Mouse (Mus musculus): ENCODE results near the gene Srr.
A peak's percentile ranks its signal among the peaks of the same experiment; 100 is the strongest.

Srr gene

DNA sequence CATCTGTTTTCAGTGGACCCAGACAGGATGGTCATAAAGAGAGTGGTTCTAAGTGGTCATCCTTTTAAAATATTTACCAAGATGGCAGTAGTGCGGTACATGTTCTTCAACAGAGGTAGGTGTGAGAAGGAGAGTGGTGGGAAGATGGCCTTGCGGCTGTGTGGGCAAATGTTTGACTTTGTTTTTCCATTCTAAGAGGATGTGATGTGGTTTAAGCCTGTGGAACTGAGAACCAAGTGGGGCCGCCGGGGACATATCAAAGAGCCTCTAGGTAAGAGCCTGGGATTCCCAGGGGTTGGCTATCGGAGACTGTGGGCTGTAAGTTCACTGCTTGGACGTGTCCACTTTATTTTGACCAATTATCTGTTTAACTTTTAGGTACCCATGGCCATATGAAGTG is 17.9 kb downstream of the Srr start:
- no peak for DNase-seq (ENCODE audit: low spot score in 2 of 2)

DNA sequence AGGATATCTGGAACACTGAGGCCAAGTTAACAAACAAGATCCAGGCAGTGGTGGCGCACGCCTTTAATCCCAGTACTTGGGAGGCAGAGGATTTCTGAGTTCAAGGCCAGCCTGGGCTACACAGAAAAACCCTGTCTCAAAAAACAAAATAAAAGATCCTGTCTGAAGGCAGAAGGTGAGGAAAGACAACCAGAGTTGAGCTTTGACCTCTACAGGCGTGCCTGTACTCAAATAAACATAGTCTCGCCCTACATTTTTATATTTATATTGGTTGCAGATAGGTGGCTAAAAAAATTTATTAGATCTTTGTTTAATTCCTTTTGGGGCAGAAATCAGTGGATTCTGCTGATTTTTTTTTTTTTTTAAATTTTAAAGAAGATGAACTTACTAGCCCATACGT is 23.3 kb downstream of the Srr start:
- no peak for DNase-seq (ENCODE audit: low spot score in 2 of 2)

DNA sequence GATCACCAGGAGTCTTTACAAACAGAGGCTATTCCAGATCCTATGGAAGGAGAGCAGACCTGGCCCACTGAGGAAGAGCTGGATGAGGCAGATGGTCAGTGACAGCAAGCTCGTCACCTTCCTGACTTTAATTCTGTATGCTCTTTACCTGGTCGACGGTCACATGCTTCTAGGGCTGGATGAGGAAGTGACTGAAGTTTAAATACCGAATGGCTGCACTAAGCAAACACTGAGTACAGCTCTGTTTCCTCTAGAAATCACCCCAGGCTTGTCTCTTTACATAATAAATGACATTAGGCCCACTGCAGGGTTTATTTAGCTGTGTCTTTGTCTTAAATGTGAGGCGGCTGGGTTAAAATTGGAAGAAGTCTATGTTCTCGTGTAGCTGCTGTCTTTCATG is 24.2 kb downstream of the Srr start:
- DNase-seq (ENCODE audit: low spot score in 2 of 2): no peak

DNA sequence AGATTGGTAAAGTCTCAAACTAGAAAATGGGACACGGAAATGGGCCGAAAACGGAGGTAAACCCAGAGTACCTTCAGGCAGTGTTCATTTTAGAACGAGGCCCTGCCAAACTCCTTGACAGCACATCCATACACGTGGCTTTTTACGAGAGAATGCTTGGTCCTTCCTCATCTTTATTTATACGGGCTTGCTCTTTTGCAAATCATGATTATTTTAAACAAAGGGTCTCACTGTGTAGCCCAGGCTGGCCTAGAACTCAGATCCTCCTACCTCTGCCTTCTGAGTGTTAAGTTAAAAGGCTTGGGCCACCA is 27.3 kb downstream of the Srr start:
- DNase-seq (ENCODE audit: low spot score in 2 of 2): no peak

DNA sequence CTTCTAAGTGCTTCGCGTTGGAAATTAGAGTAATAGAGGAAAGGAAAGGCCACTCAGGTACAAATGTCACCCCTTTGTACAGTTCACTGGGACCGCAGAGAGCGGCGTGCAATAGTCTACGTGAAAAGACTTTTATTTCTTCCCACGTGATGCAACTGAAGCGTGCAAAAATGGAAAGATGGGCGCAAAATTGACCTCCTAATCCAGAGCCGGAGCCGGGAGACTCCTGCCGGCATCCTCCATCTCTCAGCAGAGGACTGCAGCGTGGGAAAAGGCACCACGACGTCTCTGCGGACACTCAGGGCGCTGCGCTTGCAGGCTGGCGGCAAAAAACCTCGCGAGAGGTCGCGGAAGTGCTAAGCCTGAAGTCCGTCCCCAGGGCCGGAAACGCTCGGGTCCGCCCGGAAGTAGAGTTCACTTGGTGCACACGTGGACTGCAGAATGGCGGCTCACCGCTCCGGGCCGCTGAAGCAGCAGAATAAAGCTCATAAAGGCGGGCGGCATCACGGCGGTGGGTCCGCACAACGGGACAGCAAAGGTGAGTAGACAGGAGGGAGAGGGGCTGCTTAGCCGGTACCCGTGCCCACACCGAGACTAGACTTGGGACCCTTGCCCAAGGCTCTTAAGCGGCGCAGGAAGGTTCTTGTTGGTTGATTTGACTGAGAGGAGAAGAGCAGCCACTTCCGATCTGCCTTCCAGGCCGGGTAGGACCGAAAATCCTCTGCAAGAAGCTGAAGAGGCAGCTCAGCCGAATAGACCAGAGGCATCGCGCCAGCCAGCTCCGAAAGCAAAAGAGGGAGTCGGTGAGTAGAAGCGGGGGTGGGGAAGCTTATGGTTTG is 27.9 kb downstream of the Srr start, which contains the start of gene Tsr1:
Tsr1 (plus strand) TSS at position 394 of the 839 bp plus-strand sequence.
- DNase-seq (ENCODE audit: low spot score in 2 of 2): peak; percentile 84 to 88

DNA sequence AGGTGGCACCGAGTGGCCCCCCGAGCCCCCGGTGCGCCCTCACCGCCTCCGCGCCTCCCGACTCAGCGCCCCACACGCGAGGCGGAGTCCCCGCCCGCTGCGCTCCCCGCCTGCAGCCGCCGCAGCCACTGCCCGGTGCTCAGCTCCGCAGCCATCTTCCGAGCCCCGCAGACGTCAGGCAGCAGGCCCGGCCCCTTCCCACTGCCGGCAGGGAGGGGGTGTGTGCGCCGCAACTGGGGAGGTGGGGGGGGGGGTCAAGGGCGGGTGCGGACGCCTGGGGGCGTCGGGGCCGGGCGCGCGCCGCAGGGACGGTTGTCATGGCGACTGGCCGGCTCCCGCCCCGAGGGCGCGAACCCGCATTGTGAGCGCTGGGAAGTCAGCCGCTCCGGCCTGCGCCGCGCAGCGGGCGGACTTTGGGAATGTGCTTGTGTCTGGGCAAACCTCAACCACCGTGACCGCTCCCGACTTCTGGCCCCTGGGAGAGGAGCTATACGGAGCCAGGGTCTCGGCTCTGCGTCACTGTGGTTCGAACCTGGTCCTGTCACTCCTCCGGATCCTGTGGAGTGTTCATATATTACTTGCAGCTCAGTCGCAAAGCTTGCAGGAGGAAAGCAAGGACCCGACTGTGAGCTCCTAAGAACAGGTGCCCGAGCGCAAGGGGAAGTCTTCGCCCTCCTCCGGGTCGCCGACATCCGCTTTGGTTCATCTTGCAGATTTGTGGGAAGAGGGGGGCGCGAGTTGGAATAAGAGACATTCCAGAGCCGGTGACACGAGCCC is 28.7 kb downstream of the Srr start, which contains the start of gene Sgsm2:
Sgsm2 (minus strand) TSS at position 160 of the 777 bp plus-strand sequence.
- peak; percentile 52 to 54 for DNase-seq (ENCODE audit: low spot score in 2 of 2)

DNA sequence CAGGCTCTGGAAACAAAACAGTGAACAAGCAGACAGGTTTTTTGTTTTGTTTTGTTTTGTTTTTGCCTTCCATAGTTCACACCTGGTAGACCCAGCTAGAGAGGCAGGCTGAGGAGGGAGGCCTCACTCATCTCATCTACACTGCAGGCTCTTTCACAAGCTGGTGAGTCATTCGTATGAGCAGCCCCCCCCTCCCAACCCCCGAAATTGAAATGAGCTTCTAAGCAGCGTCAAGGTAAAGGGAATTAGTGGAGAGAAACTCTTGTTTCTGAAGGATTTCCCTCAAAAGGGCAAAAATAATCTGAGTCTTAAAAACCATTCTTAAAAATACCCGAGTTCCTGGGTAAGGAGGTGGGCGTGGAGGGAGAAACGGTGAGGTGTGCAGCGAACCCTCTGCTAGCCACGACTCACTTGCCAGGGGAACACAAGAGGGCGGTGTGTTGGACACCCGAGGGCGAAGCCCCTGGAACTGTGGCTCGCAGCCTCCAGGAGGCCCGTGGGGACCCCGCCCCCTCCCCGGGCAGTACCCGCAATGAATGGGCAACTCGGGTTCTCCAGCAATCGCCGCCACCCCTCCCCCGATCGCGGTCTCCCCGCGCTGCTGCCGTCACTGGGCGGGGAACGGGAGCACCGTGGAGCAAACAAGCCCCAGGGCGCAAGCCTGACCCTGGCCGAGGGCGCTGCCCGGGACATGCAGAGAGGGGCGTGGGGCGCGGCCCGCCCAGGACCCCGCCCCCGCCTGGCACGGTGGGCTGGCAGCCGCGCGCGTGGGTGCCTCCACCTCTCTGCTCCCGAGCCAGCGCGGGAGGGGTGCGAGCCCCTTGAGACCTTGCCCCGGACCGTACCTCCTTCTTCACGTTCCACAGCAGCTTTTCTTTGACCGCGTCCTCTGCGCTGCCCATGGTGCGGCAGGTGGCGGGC is 29.5 kb downstream of the Srr start:
- DNase-seq (ENCODE audit: low spot score in 2 of 2): peak; percentile 51 to 59

DNA sequence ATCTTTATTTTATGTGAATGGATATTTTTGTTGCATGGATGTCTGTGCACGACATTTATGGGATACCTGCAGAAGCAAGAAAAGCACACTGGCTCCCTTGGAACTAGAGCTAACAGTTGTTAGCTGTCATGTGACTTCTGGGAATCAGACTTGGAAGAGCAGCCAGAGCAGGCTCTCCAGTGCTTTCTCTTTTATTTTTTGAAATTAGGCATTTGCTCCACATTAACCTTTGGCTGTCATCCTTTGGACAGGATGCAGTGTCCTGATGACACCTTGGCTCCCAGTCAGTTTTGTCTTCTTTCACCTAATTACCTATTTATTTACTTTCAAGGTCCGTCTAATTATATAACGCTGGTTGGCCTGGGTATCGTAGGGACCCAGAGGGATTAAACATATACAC is 31.1 kb downstream of the Srr start:
- DNase-seq (ENCODE audit: low spot score in 2 of 2): no peak

DNA sequence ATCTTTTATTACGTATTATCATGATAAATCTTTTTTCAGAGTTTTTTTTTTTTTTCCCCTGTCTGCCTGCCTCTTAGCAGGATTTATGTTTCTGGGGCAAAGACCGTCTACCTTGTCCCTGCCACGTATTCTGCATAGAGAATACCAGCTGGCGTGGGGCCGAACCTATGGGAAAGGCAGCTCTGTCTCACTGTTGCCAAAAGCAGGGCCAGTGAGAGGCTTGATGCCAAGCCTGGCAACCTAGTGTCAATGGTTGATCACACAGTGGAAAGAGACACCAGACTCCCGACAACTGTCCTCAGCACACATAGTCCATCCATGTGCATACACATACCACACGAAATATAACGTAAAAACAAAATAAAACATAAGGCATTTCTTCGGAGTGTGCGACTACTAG is 42.6 kb downstream of the Srr start:
- no peak for DNase-seq (ENCODE audit: low spot score in 2 of 2)

DNA sequence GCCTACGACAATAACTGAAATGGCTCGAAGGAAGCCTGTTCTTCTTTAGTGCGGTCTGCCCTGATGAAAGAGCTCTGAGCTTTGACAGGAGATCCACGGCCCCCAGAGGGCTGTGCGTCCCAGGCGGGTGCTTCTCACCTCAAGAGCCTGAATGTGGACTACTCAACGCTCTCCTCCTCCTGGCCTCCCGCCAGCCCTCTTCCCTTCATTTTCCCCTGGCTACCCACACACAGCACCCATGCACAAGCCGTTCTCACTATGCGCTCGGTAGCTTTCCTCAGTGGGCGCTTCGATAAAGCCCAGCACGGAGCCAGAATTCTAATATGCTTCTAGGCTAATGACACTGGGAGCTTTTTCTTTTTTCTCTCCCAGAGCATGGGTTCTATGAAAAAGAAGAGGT is 43.8 kb downstream of the Srr start:
- peak in 1 of 2 experiments; percentile 54 for DNase-seq (ENCODE audit: low spot score in 2 of 2)

DNA sequence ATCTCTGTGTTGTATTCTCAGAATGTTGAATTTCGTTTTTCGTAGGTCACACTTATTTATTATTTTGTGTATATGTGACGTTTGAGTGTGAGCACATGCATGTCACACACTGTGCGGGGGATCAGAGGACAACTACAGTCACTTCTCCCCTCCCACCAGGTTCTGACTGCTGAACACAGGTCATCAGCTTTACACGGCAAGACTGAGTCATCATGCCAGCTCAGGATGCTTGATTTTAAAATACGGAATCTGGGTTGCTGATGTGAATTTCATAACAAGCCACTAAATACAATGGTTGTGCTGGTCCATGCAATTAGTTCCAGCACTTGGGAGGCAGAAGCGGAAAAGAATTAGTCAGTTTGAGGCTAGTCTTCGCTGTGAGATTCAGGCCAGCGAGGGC is 44.7 kb downstream of the Srr start:
- DNase-seq (ENCODE audit: low spot score in 2 of 2): no peak

DNA sequence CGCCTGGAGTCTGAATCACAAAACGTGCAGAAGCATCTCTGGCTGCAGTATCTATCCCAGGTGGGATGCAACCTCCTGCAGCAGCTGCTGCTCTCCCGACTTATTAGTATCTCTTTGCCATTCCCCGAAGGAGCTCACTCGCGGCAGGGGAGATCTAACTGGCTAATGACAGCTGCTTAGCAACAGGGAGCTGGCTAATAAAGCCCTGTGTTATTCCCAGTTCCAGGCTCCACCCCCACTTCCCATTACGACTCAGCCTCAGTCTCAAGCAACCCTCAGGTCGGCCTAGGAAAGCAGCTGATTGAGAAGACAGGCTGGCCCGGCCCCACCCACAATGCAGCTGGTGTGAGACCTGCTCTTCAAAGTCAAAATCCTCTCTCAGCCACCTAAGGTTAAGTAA is 48.9 kb downstream of the Srr start:
- peak; percentile 42 to 54 for DNase-seq (ENCODE audit: low spot score in 2 of 2)

DNA sequence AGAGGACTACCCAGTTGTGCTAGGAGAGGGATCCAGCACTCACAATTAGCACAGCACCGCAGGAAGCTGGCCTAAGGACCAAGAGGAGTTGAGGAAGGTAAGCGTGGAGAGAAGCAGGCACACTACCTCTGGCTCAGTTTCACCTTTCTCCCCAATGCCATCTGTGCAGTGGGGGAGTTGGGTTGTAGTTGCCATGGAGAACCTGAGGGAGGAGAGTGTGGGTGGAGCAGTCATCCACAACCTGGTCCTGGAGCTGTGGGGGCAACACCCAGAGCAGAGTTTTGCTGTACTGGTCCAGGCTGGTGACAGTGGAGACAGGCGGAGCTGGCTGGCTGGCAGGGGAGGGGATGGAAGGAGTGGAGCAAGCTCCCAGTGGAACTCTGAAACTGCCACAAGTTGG is 51.1 kb downstream of the Srr start:
- DNase-seq (ENCODE audit: low spot score in 2 of 2): peak; percentile 46 to 66

DNA sequence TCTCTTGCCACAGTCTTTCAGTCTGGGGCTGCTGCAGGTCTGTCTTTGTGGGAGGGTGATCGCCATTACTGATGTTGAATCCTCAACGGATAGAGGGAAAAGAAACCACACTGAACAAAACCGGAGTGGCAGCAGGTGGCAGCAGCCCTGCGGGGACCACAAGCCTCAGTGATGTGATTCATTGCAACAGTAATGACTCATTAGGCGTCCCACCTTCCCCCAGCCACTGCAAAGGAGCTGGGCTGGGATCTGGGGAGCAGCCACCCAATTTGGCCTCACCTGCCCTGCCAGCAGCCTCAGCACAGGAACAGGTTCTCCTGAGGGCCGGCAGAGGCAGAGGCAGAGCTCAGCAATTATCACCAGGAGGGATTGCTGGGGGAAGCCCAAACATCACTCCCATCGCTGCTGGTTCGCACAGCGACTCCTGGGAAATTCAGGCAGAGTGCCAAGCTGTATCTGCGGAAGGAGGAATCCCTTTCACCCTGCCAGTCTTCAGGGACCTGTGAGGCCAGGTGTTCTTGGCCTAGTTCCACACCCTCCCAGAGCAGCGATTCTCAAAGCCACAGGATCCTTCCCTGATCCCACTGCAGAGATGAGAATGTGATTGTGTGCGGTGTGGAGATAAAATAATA is 54.6 kb downstream of the Srr start:
- peak; percentile 47 to 62 for DNase-seq (ENCODE audit: low spot score in 2 of 2)

DNA sequence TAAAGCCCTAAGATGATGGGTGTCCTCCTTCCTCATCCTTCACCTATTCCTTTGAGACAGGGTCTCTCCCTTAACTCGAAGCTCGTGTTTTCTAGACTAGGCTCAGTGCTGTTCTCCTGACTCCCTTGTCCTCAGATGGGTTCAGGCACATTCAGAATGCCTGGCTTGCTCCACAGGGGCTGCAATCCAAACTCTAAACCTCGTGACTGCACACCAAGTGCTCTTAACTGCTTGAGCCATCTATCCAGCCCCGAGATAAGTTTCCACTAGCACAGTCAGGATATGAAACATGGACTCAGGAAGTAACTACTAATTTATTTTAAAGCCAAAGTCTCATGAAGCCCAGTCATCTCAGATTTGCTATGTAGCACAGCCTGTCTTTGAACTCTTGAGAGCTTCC is 55.2 kb downstream of the Srr start:
- no peak for DNase-seq (ENCODE audit: low spot score in 2 of 2)

DNA sequence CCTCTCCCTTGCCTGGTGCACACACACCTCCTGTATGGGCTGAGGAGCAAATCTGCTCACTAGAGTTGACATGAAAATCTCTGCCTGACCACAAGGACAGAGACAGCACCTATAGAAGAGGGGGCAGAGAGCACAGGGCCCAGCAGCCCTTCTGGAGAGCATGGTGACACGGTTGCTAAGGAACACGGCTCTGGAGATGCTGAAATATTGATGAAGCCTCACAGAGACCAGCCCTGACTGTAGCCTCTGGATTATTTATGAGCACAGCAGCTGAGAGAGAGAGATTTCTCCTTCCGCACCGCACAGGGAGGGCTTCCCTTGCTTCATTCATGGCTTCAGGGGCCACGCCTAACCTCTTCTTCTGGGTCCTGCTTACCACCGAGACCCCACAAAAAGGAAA is 56.1 kb downstream of the Srr start:
- no peak for DNase-seq (ENCODE audit: low spot score in 2 of 2)

DNA sequence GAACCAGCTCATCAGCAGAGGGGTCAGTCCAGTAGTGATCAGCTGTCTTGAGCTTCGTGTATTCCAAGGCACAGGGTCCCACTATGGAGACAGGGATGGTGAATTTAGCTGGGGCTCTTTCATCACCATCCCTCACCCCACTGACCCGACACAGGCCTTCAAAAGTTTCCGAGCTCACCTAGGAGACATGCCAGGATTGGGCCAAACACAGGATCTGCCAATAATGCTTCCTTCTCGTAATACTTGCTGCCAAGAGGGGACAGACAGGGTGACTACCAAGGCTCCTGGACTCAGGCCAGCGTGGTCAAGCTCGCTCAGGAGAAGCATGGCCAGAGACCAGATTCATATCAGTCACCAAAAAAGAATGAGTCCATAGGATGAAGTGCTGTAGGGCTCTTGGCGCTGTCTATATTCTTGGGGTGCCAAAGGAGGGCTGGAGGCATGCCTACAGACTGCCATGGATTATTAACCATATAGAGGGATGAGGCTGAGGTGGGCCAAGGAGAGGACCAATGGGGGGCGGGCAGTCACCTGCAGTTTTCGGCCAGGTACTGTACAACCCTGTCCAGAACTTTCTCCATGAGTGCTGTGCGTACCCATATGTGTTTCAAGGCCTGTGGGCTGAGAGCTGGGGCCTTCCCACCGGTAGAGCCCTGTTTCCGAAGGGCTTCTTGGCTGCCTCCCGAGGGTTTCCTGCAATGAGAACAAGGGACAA is 57.5 kb downstream of the Srr start:
- no peak for DNase-seq (ENCODE audit: low spot score in 2 of 2)

DNA sequence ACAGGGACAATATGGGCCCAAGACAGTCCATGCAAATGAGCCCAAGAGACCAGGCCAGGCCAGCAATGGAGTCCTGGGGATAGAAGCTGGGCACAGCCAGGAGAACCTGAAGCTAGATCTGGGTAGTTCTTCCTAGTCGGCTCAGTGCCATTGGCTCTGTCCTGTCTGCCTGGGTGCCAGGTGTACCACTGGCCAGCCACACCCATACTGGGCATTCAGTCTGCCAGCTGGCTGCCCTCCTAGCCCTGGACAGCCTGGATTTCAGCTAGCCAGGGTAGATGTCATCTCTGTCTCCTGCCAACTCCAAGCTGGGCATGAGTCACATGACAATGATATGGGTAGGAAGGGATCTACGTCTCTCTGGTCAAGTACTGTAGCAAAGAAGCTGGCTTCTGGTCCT is 58.6 kb downstream of the Srr start:
- DNase-seq (ENCODE audit: low spot score in 2 of 2): no peak

DNA sequence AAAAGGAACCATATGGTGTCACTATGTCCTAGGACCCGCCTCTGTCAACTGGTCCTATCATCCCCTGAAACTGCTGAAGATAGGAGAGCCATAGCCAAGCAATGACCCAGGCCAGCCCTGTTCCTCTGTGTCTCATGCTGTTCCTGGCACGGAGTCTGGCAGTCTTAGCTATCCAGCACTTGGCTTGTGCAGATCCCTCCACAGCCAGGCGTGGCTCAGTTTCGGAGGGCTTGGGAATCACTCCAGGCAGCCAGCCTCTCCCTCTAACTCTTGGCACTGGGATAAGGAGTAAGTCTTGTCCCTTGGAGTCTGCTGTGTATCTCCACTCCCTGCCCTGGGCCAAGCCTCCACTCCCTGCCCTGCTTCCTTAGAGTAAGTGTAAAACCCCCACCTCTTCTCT is 59.1 kb downstream of the Srr start:
- DNase-seq (ENCODE audit: low spot score in 2 of 2): no peak

DNA sequence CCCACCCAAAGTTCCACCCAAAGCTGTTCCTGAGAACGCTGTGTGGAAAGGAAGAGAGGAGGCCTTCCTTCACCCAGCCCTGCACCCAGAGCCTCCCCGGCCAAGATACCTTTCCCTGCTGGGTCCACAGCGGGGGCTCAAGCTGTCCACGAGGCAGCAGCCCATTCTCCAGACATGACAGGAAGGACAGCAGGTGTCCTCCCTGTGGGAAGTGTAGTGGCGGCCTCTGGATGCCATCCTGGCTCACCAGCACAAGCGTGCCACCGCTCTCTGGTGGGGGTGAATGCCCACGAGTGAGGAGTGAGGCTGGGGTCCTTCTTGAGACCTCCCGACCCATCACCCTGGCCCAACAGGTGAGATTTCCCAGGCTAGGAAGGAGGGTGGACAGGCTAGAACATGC is 60.5 kb downstream of the Srr start:
- no peak for DNase-seq (ENCODE audit: low spot score in 2 of 2)

DNA sequence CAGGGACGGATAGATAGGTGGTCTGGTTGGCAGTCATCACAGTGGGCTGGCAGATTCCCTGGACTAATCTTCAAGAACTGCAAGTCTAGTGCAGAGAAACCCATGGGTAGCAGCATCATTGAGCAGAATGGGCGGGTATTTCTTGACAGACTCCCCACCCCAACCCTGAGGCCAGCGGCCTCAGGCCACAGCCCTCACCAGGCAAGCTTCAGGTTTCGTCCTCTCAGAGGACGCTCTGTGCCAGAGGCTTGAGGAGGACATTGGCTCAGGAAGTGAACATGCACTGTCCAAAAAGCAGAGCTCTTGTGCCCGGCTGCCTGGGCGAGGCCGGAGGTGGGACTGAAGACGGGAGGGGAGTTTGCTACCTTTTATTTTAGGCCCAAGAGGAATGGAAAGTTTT is 61.3 kb downstream of the Srr start:
- DNase-seq (ENCODE audit: low spot score in 2 of 2): no peak
